Mouse (Mus musculus) cerebellum, adult 8-10 months (tissue): ENCODE measurements at regions not wholly inside any gene's neighbourhood (a gene's known extent, or its start where the extent isn't known, plus 50 kb on each side); places are given as distances from the start of the nearest gene placed in this dataset.

Experiments used
- DNase-seq: peaks from one replicate; pipeline ENCODE4 v3.0.0; 2022

GRCm38 (mm10) chr9:14108798-14109197 is 166.1 kb upstream of the Sesn3 start:
- no peak for DNase-seq

DNA sequence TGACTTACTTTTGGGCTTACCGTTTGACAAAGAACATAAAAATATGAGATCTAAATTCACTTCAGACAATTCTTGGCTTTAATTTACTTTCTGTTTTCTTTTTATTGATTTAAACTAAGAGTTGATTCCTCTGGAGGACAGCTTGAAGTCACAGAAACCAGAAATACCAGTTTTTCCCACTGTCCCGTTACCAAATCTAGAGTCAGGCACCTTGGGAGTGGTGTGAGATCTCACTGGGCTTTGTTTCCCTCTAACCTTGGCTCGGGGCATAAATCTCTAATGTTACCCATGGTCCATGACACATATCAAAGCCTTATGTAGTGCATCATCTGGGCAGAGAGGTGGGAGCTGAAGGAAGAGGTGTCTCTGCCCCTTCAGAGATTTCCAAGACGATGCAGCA is 165.4 kb upstream of the Sesn3 start:
- DNase-seq, result no peak

GRCm38 (mm10) chr9:14111713-14112112 is 163.2 kb upstream of the Sesn3 start:
- DNase-seq, result no peak

- no peak for DNase-seq
Observed at GRCm38 (mm10) chr9:14115521-14115920, 159.3 kb upstream of the Sesn3 start.

DNA sequence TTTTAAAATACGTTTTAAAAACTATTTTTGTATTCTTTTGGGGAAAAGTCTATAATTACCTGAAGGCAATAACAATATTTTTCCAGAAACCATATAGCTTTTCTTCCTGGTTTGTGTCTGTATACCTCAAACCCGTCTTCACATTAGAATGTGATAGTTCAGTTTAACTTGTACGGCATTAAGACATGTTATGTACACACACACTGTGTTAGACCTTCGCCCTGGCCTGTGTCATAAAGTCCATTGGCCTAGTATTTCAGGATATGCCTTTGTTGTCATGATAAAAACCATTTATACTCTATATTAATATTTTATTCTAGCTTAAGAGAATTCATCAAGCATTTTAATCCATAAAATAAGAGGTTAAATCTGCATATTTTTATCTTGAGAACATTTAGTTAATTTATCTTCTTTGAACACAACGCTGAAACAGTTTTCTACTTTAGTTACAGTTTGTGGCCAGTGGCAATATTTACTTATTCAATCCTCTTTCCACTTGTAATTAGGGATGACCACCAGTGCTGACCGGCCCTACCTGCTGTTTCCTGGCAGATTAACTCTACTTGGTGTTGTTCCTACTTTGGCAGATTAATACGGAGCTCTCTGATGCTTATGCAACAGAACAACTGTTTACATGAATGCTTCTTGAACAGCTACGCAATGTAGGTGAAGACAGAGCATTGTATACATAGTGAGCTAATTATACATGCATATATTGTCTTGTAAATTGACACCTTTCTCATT is 158.6 kb upstream of the Sesn3 start:
- no peak for DNase-seq

GRCm38 (mm10) chr9:14133372-14133771 is 141.5 kb upstream of the Sesn3 start:
- DNase-seq, result no peak

DNA sequence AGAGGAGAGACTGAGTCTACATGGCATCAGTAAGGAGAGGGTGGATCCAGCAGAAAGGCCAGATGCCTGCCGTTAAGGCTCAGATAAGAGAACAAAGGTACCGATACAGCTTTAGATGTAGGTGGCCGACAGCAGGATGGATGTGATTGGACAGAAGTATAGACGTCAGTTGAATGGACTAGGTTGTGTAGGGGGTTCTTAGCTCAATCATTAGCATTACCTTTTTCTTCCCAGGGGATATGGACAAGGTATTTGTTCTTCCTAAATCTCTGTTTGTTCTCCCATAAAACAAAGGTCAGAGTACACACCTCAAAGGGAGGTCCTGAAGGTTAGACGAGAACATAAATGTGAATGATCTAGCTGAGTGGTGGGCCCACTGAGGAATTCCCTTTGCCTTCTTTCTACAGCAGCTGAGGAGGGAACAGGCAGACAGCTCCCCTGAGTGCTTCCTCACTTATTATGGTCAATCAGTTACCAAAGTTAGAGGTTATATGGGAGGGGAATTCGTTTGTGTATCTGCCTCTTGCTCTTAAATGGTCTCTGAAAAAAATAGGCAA is 139.9 kb upstream of the Sesn3 start:
- no peak for DNase-seq

- no peak for DNase-seq
Observed at GRCm38 (mm10) chr9:14141321-14141720, 133.5 kb upstream of the Sesn3 start.

- DNase-seq, result no peak
Observed at GRCm38 (mm10) chr9:14143988-14144387, 130.9 kb upstream of the Sesn3 start.

GRCm38 (mm10) chr9:14147088-14147487 is 127.8 kb upstream of the Sesn3 start:
- no peak for DNase-seq

- no peak for DNase-seq
Observed at GRCm38 (mm10) chr9:14147731-14148130, 127.1 kb upstream of the Sesn3 start.

- DNase-seq, result no peak
Observed at GRCm38 (mm10) chr9:14150288-14150687, 124.6 kb upstream of the Sesn3 start.

DNA sequence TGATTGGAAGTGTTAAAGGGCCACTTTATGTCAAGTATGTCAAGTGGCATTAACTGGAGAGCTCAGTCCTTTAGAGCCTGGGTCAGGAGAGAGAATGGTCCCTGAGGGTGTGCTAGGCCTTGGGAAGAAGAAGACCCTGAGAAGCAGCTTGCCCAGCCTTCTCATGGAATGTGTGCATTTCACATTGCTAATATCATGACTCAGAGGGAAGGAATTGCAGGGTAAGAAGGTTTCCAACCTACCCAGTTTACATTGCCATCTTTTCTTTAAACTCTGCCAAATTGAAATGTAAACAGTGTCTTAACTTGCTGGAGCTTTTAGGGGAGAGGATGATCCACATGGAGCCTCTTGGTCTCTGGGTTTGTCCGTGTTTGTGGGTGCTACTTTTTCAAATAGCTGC is 117.9 kb upstream of the Sesn3 start:
- DNase-seq, result no peak

GRCm38 (mm10) chr9:14158096-14158837 is 116.6 kb upstream of the Sesn3 start:
- DNase-seq, result no peak

DNA sequence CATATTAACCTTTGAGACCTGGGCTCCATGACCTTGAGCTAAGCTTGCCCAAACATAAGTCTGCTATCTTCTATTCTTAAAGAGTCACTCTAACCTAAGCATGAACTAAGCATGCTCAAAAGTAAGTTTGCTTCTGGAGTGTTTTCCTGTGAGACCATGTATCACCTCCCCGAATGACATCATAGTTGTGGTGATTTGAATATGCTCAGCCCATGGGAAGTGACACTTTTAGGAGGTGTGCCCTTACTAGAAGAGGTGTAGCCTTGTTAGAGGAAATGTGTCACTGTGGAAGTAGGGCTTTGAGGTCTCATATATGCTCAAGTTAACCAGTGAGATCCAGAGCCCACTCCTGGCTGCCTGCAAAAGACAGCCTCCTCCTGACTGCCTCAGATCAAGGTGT is 114.7 kb upstream of the Sesn3 start:
- no peak for DNase-seq

- no peak for DNase-seq
Observed at GRCm38 (mm10) chr9:14171589-14172240, 103.2 kb upstream of the Sesn3 start.

DNA sequence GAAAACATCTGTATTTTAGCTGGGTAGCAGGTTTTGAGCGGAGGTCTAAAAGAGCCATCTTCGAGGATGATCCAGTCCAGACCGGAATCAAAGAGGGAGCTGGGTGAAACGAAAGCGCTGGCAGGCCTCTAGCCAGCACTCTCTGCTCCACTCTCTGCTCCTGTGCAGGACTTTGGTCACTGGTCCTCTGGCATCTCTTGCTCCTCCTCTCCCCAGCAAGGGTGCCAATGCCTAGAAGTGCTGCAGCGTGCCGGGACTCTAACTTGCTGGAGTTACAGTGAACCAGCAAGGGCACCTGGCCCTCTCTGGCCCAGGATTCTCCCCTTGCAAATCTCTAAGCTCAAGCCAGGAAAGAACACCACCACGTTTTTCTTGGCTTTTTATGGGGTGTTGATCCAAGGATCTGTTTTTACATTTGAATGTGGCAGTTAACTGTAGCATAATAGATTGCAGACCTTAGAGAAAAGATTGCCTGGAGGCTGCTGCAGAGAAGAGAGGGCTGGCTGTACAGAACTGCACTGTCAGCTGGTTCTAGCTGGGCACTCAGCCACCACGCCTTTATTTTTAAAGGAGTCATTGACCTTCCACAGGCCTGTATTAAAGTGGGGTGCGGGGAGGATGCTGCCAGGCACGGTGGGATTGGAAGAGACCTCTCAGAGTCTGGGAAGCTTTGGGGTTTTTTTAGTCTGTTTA is 101.1 kb upstream of the Sesn3 start:
- DNase-seq, result peak; percentile 8

DNA sequence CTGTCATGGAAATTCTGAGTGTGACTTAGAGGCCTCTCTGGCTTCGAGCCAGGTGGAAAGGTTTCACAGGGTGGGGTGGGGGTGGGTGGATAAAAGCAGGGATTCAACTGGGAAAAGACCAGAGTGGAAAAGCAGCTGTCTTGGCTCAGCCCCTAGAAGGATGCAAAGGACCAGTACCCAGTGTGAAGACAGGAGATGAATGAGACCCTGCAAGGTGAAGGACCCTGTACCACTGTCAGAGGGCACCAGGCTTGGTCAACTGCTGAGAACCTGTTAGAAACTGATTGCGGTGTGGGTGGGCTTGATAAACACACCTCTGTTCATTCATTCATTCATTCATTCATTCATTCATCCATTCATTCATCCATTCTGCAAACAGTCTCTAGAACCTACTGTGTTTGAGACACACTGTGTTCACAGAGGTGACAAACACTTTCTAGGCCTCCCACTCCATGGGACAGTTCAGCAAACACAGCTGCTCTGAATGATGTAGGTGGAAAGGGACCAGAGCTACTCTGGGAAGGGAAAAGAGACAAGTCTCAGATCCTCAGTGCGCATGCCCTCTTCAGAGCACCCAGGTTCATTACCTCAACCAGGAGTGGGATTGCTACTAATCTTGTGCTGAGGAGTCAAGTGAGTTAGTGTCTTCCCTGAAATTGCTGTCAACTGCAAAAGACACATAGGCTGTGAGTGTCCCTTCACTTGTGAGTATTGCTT is 100.4 kb upstream of the Sesn3 start:
- DNase-seq, result no peak

GRCm38 (mm10) chr9:14175041-14175881 is 99.6 kb upstream of the Sesn3 start:
- DNase-seq, result peak; percentile 3

DNA sequence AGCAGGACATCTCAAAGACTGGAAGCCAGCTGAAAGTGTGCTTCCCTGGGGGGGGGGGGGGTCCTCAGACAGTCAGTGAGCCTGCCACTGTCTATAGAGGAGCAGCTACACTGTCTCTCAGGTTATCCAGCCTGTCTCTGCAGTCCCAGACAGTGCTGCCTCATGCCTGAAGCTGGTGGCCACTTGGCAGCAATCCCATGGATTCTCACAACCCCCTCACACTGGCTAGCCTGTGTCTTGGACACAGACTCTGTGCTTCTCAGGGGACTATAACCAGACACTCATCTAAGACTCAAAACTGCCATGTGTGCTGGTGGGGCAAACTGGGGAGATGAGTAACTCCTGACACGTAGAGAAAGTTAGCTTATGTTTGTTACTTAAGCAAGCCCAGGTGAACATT is 95.1 kb upstream of the Sesn3 start:
- DNase-seq, result no peak

GRCm38 (mm10) chr9:14184261-14184660 is 90.6 kb upstream of the Sesn3 start:
- DNase-seq, result no peak
